Mouse (Mus musculus) hindbrain, embryonic 11.5 days (tissue): ENCODE results near the gene Faf2. TPM values are rescaled to one million over a fixed set of nuclear protein-coding genes. Genes with fewer than 3 reads are reported as not detected.
"Not testable (repeated sequence)": the region's sequence is repeated elsewhere in the genome, so short reads cannot be mapped to it uniquely, and the experiment has no call there.

Source experiments
- ATAC-seq: fragments of 200-750 bp; cut with Nextera tagmentation; 2 replicates; pipeline ENCODE4 v1.8.0; 2017; ENCODE audit warnings: mild to moderate bottlenecking, moderate TSS enrichment, moderate library complexity; ENCODE audit not compliant: low FRiP score
- DNase-seq: peaks from one replicate; pipeline ENCODE4 v3.0.0-alpha.2; 2015; ENCODE audit warnings: low spot score
- H3K27ac ChIP-seq: fragments of 300-500 bp; sonication (generic); 2 replicates; pipeline ENCODE4 v1.5.1; 2014; ENCODE audit warnings: mild to moderate bottlenecking, low read depth, low read length
- H3K27me3 ChIP-seq: fragments of 300-500 bp; sonication (generic); 2 replicates; pipeline ENCODE4 v1.6.1; 2014; ENCODE audit warnings: mild to moderate bottlenecking, low read length, moderate library complexity, mixed read lengths; ENCODE audit not compliant: control insufficient read depth, insufficient read depth
- H3K36me3 ChIP-seq: fragments of 300-500 bp; sonication (generic); 2 replicates; pipeline ENCODE4 v1.6.1; 2014; ENCODE audit warnings: mild to moderate bottlenecking, low read length, moderate library complexity, mixed read lengths; ENCODE audit not compliant: control insufficient read depth, insufficient read depth
- H3K4me1 ChIP-seq: fragments of 300-500 bp; sonication (generic); replicated peaks from 2 replicates; pipeline ENCODE4 v1.6.1; 2014; ENCODE audit warnings: low read length, mixed read lengths; ENCODE audit not compliant: control insufficient read depth, insufficient read depth
- H3K4me2 ChIP-seq: fragments of 300-500 bp; sonication (generic); replicated peaks from 2 replicates; pipeline ENCODE4 v1.6.1; 2014; ENCODE audit warnings: mild to moderate bottlenecking, low read depth, low read length
- H3K4me3 ChIP-seq: fragments of 300-500 bp; sonication (generic); 2 replicates; pipeline ENCODE4 v1.5.1; 2014; ENCODE audit warnings: low read depth, low read length
- H3K9ac ChIP-seq: fragments of 300-500 bp; sonication (generic); 2 replicates; pipeline ENCODE4 v1.6.1; 2014; ENCODE audit warnings: low read depth, low read length
- H3K9me3 ChIP-seq: fragments of 300-500 bp; sonication (generic); 2 replicates; pipeline ENCODE4 v1.6.1; 2016; ENCODE audit warnings: low read length; ENCODE audit not compliant: control insufficient read depth
- WGBS: fragments of 180-500 bp; shearing (Covaris S2); extraction: QIAGEN DNeasy Blood & Tissue Kit; methylation state at CpG from one replicate; pipeline ENCODE4 v1.1.7; 2014; 5-methylcytosine and 5-hydroxymethylcytosine counted together
- polyA plus RNA-seq: library from polyadenylated mRNA; unstranded; fragments of >200 nt; fragmentation: Nextera tagmentation; extraction: Ambion mirVana; gene quantifications from 2 replicates; pipeline ENCODE4 v1.2.1, GENCODE M21; 2014

The Faf2 gene
- polyA plus RNA-seq, 1 experiment from 2014 or later, result 116 TPM

GRCm38 (mm10) chr13:54610972-54611754, 10.4 kb upstream of the Faf2 start, which contains the start of gene Cltb:
Cltb (minus strand) TSS chr13:54611344.
- ATAC-seq, result peak; percentile 73
- H3K27ac ChIP-seq, result no peak within 1 kb of the TSS

GRCm38 (mm10) chr13:54613141-54613540, 8.4 kb upstream of the Faf2 start:
- not testable (repeated sequence) for DNase-seq, H3K36me3 ChIP-seq, H3K9ac ChIP-seq, H3K4me2 ChIP-seq, H3K9me3 ChIP-seq, H3K4me1 ChIP-seq, H3K27me3 ChIP-seq, H3K4me3 ChIP-seq, ATAC-seq, H3K27ac ChIP-seq
- WGBS, result 81% methylated on average over 8 of the region's 8 CpGs

More at GRCm38 (mm10) chr13:54610972-54611754, 10.4 kb upstream of the Faf2 start, which contains the start of gene Cltb:
- H3K36me3 ChIP-seq, result no peaks in the 10 kb centered on the region
- no peaks in the 10 kb centered on the region; the same call in 1 of the 2 replicates for H3K4me1 ChIP-seq
- no peaks in the 10 kb centered on the region for H3K9me3 ChIP-seq
- DNase-seq, result peak; percentile 89
- H3K27me3 ChIP-seq, result no peaks in the 10 kb centered on the region
- H3K9ac ChIP-seq, result peak within 1 kb of the TSS; percentile 72
- peak within 1 kb of the TSS; percentile 57 for H3K4me3 ChIP-seq
- peak within 1 kb of the TSS; percentile 80 for H3K4me2 ChIP-seq
- WGBS, result under 1% methylated on average over 54 of the region's 66 CpGs

- no peak overlapping the region for H3K27ac ChIP-seq
- H3K4me3 ChIP-seq, result no peak overlapping the region
- no peaks in the 10 kb centered on the region for H3K27me3 ChIP-seq
- H3K4me2 ChIP-seq, result no peak overlapping the region
- no peak for DNase-seq
- H3K36me3 ChIP-seq, result no peaks in the 10 kb centered on the region
- H3K9me3 ChIP-seq, result no peaks in the 10 kb centered on the region
- ATAC-seq, result no peak
- 83% methylated on average over 8 of the region's 8 CpGs for WGBS
- H3K4me1 ChIP-seq, result no peaks in the 10 kb centered on the region
- H3K9ac ChIP-seq, result no peak overlapping the region
Measured at GRCm38 (mm10) chr13:54616307-54616706, 5.3 kb upstream of the Faf2 start.

GRCm38 (mm10) chr13:54616998-54617397, 4.6 kb upstream of the Faf2 start:
- no peak for DNase-seq

GRCm38 (mm10) chr13:54621960-54622521, 457 bp downstream of the Faf2 start:
- WGBS, result 2% methylated on average over 27 of the region's 27 CpGs
- peak overlapping the region; percentile 70 for H3K27ac ChIP-seq

More at GRCm38 (mm10) chr13:54616998-54617397, 4.6 kb upstream of the Faf2 start:
- 70% methylated on average over 6 of the region's 6 CpGs for WGBS
- Histone ChIP-seq H3K9me3 (no peaks in the 10 kb centered on the region), H3K4me1 (no peaks in the 10 kb centered on the region), H3K27me3 (no peaks in the 10 kb centered on the region), H3K4me2 (no peak overlapping the region), H3K27ac (no peak overlapping the region), H3K9ac (no peak overlapping the region), H3K4me3 (no peak overlapping the region), H3K36me3 (no peaks in the 10 kb centered on the region)
- no peak for ATAC-seq

GRCm38 (mm10) chr13:54629128-54629527, 7.5 kb downstream of the Faf2 start:
- ATAC-seq (no peak), DNase-seq (no peak)
- no peak overlapping the region for H3K4me2 ChIP-seq
- 93% methylated on average over 4 of the region's 4 CpGs for WGBS
- H3K36me3 ChIP-seq, result no peaks in the 10 kb centered on the region
- no peak overlapping the region for H3K4me3 ChIP-seq
- no peak overlapping the region for H3K27ac ChIP-seq
- H3K9me3 ChIP-seq, result no peaks in the 10 kb centered on the region
- H3K9ac ChIP-seq, result no peak overlapping the region
- H3K4me1 ChIP-seq, result no peaks in the 10 kb centered on the region
- H3K27me3 ChIP-seq, result no peaks in the 10 kb centered on the region

More at GRCm38 (mm10) chr13:54621960-54622521, 457 bp downstream of the Faf2 start:
- ATAC-seq, result no peak; the same call in none of the 2 replicates
- no peak for DNase-seq
- Histone ChIP-seq H3K4me1 (no peaks in the 10 kb centered on the region; the same call in 1 of the 2 replicates), H3K9me3 (no peaks in the 10 kb centered on the region), H3K4me2 (peak overlapping the region; percentile 66), H3K36me3 (no peaks in the 10 kb centered on the region), H3K9ac (peak overlapping the region; percentile 96), H3K27me3 (no peaks in the 10 kb centered on the region), H3K4me3 (peak overlapping the region; percentile 97)

GRCm38 (mm10) chr13:54632731-54633277, 11.2 kb downstream of the Faf2 start:
- H3K36me3 ChIP-seq, result no peaks in the 10 kb centered on the region
- ATAC-seq, result no peak
- WGBS, result 77% methylated on average over 3 of the region's 3 CpGs

GRCm38 (mm10) chr13:54635011-54635410, 13.4 kb downstream of the Faf2 start:
- no peak overlapping the region for H3K4me2 ChIP-seq
- no peaks in the 10 kb centered on the region for H3K9me3 ChIP-seq
- no peaks in the 10 kb centered on the region for H3K36me3 ChIP-seq
- H3K4me1 ChIP-seq, result no peaks in the 10 kb centered on the region
- H3K9ac ChIP-seq, result no peak overlapping the region
- no peak overlapping the region for H3K4me3 ChIP-seq
- no peak overlapping the region for H3K27ac ChIP-seq
- DNase-seq (no peak), ATAC-seq (no peak)
- WGBS, result 95% methylated on average over 3 of the region's 3 CpGs
- H3K27me3 ChIP-seq, result no peaks in the 10 kb centered on the region

More at GRCm38 (mm10) chr13:54632731-54633277, 11.2 kb downstream of the Faf2 start:
- Histone ChIP-seq H3K4me3 (no peak overlapping the region), H3K9me3 (no peaks in the 10 kb centered on the region), H3K27ac (no peak overlapping the region), H3K4me2 (no peak overlapping the region), H3K9ac (no peak overlapping the region), H3K27me3 (no peaks in the 10 kb centered on the region), H3K4me1 (no peaks in the 10 kb centered on the region)
- no peak for DNase-seq
